Mouse (Mus musculus) ES-E14 (cell line): ENCODE measurements at regions not wholly inside any gene's neighbourhood (a gene's known extent, or its start where the extent isn't known, plus 50 kb on each side); places are given as distances from the start of the nearest gene placed in this dataset.

Experiments
- CHD2 ChIP-seq: IDR thresholded peaks from 2 replicates; pipeline ENCODE4 v1.6.1; 2014; ENCODE audit warnings: mild to moderate bottlenecking, low read depth, low read length, inconsistent platforms
- HCFC1 ChIP-seq: IDR thresholded peaks from 2 replicates; pipeline ENCODE4 v1.6.1; 2012; ENCODE audit warnings: low read length, inconsistent platforms, borderline replicate concordance; ENCODE audit not compliant: insufficient read depth
- MAFK ChIP-seq: IDR thresholded peaks from 2 replicates; pipeline ENCODE4 v1.6.1; 2014; ENCODE audit warnings: mild to moderate bottlenecking, low read depth, low read length, inconsistent platforms; ENCODE audit not compliant: insufficient read depth
- ZC3H11A ChIP-seq: IDR thresholded peaks from 2 replicates; pipeline ENCODE4 v1.6.1; 2012; ENCODE audit warnings: low read depth, mild to moderate bottlenecking, inconsistent platforms, low read length, borderline replicate concordance
- ZNF384 ChIP-seq: IDR thresholded peaks from 2 replicates; pipeline ENCODE4 v1.6.1; 2012; ENCODE audit warnings: low read depth, low read length, inconsistent platforms

DNA sequence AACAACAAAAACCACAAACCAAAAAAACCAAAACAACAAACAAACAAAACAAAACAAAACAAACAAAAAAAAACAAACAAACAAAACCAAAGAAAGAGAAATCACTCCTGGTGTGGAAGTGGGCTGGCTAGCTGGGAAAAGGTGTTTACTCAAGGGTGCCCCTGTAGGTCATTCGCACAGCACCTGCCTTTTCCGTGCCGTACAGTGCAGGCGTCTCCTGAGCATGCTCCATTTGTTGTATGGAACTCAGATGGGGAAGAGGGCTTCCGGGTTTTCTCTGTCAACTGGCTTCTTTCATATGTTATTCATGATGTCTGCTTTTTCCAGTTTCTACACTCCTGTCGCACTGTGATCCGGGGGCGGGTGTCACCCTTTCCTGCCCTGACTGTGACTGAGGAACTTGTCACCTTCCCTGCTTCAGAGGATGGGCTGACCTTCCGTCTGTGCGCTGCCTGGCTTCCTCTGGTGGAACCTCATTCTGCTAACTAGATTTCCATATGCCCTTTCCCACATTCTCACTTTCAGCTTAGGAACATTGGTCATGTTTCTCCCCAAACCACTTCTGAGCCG, 192.0 kb downstream of the Unc5cl start:
- TF ChIP-seq HCFC1 (no peak), ZNF384 (no peak), MAFK (no peak), CHD2 (no peak), ZC3H11A (no peak)
